Comparison of ENCODE assay signal across 11 mouse cellular contexts in genomic region chr17:51956275-51956674, GRCm38 (mm10).
"Had no signal": no experiment of that assay in that cellular context is flagged by ENCODE, and none has a peak within 500 bp of the region (broad histone marks: within the 10 kb centered on the region; RNA-seq: fewer than 3 reads in every experiment).

No protein-coding gene starts in this region.

- H3K36me3 ChIP-seq: limb, embryonic 12.5 days; midbrain, embryonic 13.5 days; neural tube, embryonic 12.5 days; stomach, embryonic 15.5 days had no signal

- H3K9ac ChIP-seq: limb, embryonic 12.5 days; liver, embryonic 14.5 days; midbrain, embryonic 13.5 days; neural tube, embryonic 12.5 days; stomach, embryonic 15.5 days had no signal

- H3K27ac ChIP-seq: left cerebral cortex, adult 2 months; limb, embryonic 12.5 days; liver, embryonic 14.5 days; midbrain, embryonic 13.5 days; neural tube, embryonic 12.5 days; stomach, embryonic 15.5 days had no signal

- DNase-seq: kidney, adult 11 months; kidney, postnatal 25 days; lung, adult 18-20 months; right cerebral cortex, postnatal 14 days had no signal

- H3K9me3 ChIP-seq: limb, embryonic 12.5 days; midbrain, embryonic 13.5 days; neural tube, embryonic 12.5 days; stomach, embryonic 15.5 days had no signal

- H3K4me2 ChIP-seq: limb, embryonic 12.5 days; midbrain, embryonic 13.5 days; neural tube, embryonic 12.5 days; stomach, embryonic 15.5 days had no signal

- H3K27me3 ChIP-seq: limb, embryonic 12.5 days; midbrain, embryonic 13.5 days; neural tube, embryonic 12.5 days; stomach, embryonic 15.5 days had no signal

- H3K4me1 ChIP-seq: limb, embryonic 12.5 days; midbrain, embryonic 13.5 days; neural tube, embryonic 12.5 days; stomach, embryonic 15.5 days had no signal

- H3K4me3 ChIP-seq: left cerebral cortex, adult 2 months; limb, embryonic 12.5 days; midbrain, embryonic 13.5 days; myocyte; neural tube, embryonic 12.5 days; stomach, embryonic 15.5 days had no signal

- ATAC-seq: midbrain, embryonic 13.5 days had no signal
